Mouse (Mus musculus): ENCODE results near the gene Ppp4r3a. TPM values are rescaled to one million over a fixed set of nuclear protein-coding genes. Genes with fewer than 3 reads are reported as not detected.

The Ppp4r3a gene
- total RNA-seq, 2 experiments from 2014 or later, result 38.8 to 45.4 TPM

GRCm38 (mm10) chr12:101013078-101013665, 70.3 kb downstream of the Ppp4r3a start:
- DNase-seq (ENCODE audit: low spot score in 2 of 2), result no peak

- DNase-seq (ENCODE audit: low spot score in 2 of 2), result no peak
Measured at GRCm38 (mm10) chr12:101012197-101013077, 71.1 kb downstream of the Ppp4r3a start.

GRCm38 (mm10) chr12:101011017-101011416, 72.5 kb downstream of the Ppp4r3a start:
- no peak for DNase-seq (ENCODE audit: low spot score in 2 of 2)

GRCm38 (mm10) chr12:101010148-101010920, 73.2 kb downstream of the Ppp4r3a start:
- DNase-seq (ENCODE audit: low spot score in 2 of 2), result no peak

GRCm38 (mm10) chr12:101009225-101009624, 74.3 kb downstream of the Ppp4r3a start:
- DNase-seq (ENCODE audit: low spot score in 2 of 2), result no peak

- no peak for DNase-seq (ENCODE audit: low spot score in 2 of 2)
Measured at GRCm38 (mm10) chr12:101008648-101009047, 74.9 kb downstream of the Ppp4r3a start.

- peak in 1 of 2 experiments; percentile 58 for DNase-seq (ENCODE audit: low spot score in 2 of 2)
Measured at GRCm38 (mm10) chr12:101007968-101008481, 75.5 kb downstream of the Ppp4r3a start.

GRCm38 (mm10) chr12:101007427-101007826, 76.1 kb downstream of the Ppp4r3a start:
- DNase-seq (ENCODE audit: low spot score in 2 of 2), result no peak

GRCm38 (mm10) chr12:101005665-101006420, 77.7 kb downstream of the Ppp4r3a start:
- DNase-seq (ENCODE audit: low spot score in 2 of 2), result no peak

- DNase-seq (ENCODE audit: low spot score in 2 of 2), result no peak
Measured at GRCm38 (mm10) chr12:101004982-101005381, 78.5 kb downstream of the Ppp4r3a start.

GRCm38 (mm10) chr12:101002801-101003513, 80.5 kb downstream of the Ppp4r3a start:
- DNase-seq (ENCODE audit: low spot score in 2 of 2), result no peak

GRCm38 (mm10) chr12:100999061-100999954, 84.2 kb downstream of the Ppp4r3a start:
- DNase-seq (ENCODE audit: low spot score in 2 of 2), result no peak

- no peak for DNase-seq (ENCODE audit: low spot score in 2 of 2)
Measured at GRCm38 (mm10) chr12:100998564-100998962, 84.9 kb downstream of the Ppp4r3a start.

- no peak for DNase-seq (ENCODE audit: low spot score in 2 of 2)
Measured at GRCm38 (mm10) chr12:100997830-100998563, 85.5 kb downstream of the Ppp4r3a start.

- DNase-seq (ENCODE audit: low spot score in 2 of 2), result no peak
Measured at GRCm38 (mm10) chr12:100996378-100996898, 87.1 kb downstream of the Ppp4r3a start.

GRCm38 (mm10) chr12:100995607-100996377, 87.7 kb downstream of the Ppp4r3a start:
- no peak for DNase-seq (ENCODE audit: low spot score in 2 of 2)
